Comparison of ENCODE assay signal across 10 mouse cellular contexts in the genomic region with DNA sequence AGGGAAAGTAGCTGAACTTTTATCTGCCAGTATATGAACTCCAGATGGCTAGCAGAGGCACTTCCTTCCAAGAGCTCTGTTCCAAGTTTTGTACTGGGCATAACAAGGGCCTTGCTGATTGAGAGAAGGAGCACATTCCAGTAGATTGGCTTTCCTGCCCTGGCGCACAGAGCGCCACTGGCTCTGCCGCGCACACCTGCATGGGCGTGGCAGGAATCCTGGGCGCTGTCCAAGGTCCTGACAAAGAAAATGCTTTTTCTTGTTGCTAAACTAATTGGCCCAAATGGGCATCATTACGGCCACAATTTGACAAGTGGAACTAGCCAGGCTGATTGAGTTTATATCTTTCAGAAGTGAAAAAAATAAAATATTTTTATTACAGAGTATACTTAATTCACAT.
DNase-seq lines count a peak whose midpoint lies in the region; ATAC-seq and TF ChIP-seq lines count a peak whose summit lies in the region.
"Had no signal": no experiment of that assay in that cellular context is flagged by ENCODE, and none has a peak within 500 bp of the region (broad histone marks: within the 10 kb centered on the region; RNA-seq: fewer than 3 reads in every experiment).

No protein-coding gene starts in this region.

- no peak overlapping the region for H3K4me3 ChIP-seq in kidney, adult 2 months (ENCODE audit: insufficient read depth, low read depth, low read length)
- no peak overlapping the region for H3K4me3 ChIP-seq in kidney, embryonic 15.5 days (replicated peaks)
- H3K4me3 ChIP-seq in MEL (ENCODE audit: control insufficient read depth in 1 of 2, insufficient read depth in 1 of 2, low read depth in 2 of 2, low read length in 2 of 2) = no peak overlapping the region
- H3K4me3 ChIP-seq: lung, embryonic 15.5 days had no signal

- no peak for TF ChIP-seq POLR2A in kidney, adult 2 months (IDR thresholded peaks at IDR 0.05; ENCODE audit: low read depth, low read length)
- TF ChIP-seq POLR2A in MEL (IDR thresholded peaks at IDR 0.05; ENCODE audit: control insufficient read depth in 1 of 2, insufficient read depth in 1 of 2, low read depth in 1 of 2, low read length in 2 of 2, poor library complexity in 1 of 2) = no peak

- 6% methylated on average over 7 of the region's 7 CpGs for WGBS in kidney, adult 2 months
- WGBS in kidney, embryonic 15.5 days = 7% methylated on average over 7 of the region's 7 CpGs

- no peak overlapping the region for H3K4me2 ChIP-seq in kidney, embryonic 15.5 days
- H3K4me2 ChIP-seq: lung, embryonic 15.5 days had no signal

- H3K4me1 ChIP-seq in kidney, adult 2 months (ENCODE audit: control insufficient read depth, insufficient read depth, low read length) = no peaks in the 10 kb centered on the region
- no peaks in the 10 kb centered on the region for H3K4me1 ChIP-seq in kidney, embryonic 15.5 days
- H3K4me1 ChIP-seq in MEL (ENCODE audit: control insufficient read depth in 1 of 2, insufficient read depth in 2 of 2, low read length in 2 of 2) = no peaks in the 10 kb centered on the region
- H3K4me1 ChIP-seq: lung, embryonic 15.5 days had no signal

- no peak for TF ChIP-seq CTCF in kidney, adult 2 months (conservative IDR thresholded peaks at IDR 0.05; ENCODE audit: insufficient read depth, insufficient read length, low read depth, low read length)
- TF ChIP-seq CTCF in MEL (IDR thresholded peaks at IDR 0.05 in 2 of 3, conservative IDR thresholded peaks at IDR 0.05 in 1 of 3; ENCODE audit: control insufficient read depth in 1 of 3, insufficient read depth in 1 of 3, low read depth in 2 of 3, low read length in 3 of 3, poor library complexity in 1 of 3, severe bottlenecking in 1 of 3) = no peak

- H3K36me3 ChIP-seq in kidney, adult 2 months (ENCODE audit: control insufficient read depth, insufficient read depth, low read length) = no peaks in the 10 kb centered on the region
- no peaks in the 10 kb centered on the region for H3K36me3 ChIP-seq in kidney, embryonic 15.5 days
- H3K36me3 ChIP-seq in MEL (ENCODE audit: control insufficient read depth in 1 of 2, insufficient read depth in 2 of 2, low read length in 2 of 2) = no peaks in the 10 kb centered on the region
- H3K36me3 ChIP-seq: lung, embryonic 15.5 days had no signal

- TF ChIP-seq EP300 in MEL (IDR thresholded peaks at IDR 0.05; ENCODE audit: low read depth in 1 of 2, low read length in 2 of 2) = no peak

- no peak overlapping the region for H3K27ac ChIP-seq in kidney, adult 2 months (ENCODE audit: insufficient read depth, low read depth, low read length)
- no peak overlapping the region for H3K27ac ChIP-seq in kidney, embryonic 15.5 days
- H3K27ac ChIP-seq in MEL (ENCODE audit: control insufficient read depth, low read depth, low read length) = no peak overlapping the region
- H3K27ac ChIP-seq: lung, embryonic 15.5 days had no signal

- no peaks in the 10 kb centered on the region for H3K9me3 ChIP-seq in kidney, embryonic 15.5 days (replicated peaks)
- no peaks in the 10 kb centered on the region for H3K9me3 ChIP-seq in MEL (replicated peaks; ENCODE audit: insufficient read depth, low read length)
- H3K9me3 ChIP-seq: lung, embryonic 15.5 days had no signal

- ATAC-seq in kidney, embryonic 15.5 days (replicated peaks; ENCODE audit: low FRiP score) = no peak

- no peak overlapping the region for H3K9ac ChIP-seq in kidney, embryonic 15.5 days
- H3K9ac ChIP-seq in MEL (ENCODE audit: control insufficient read depth, low read depth, low read length, poor library complexity, severe bottlenecking) = no peak overlapping the region
- H3K9ac ChIP-seq: lung, embryonic 15.5 days had no signal

- DNase-seq in kidney, adult 2 months = peak; percentile 25
- peak; percentile 25 for DNase-seq in MEL (ENCODE audit: low read depth, low spot score)
- DNase-seq in embryo, embryonic 11.5 days (ENCODE audit: low read depth, low spot score) = peak; percentile 31
- peak; percentile 32 for DNase-seq in lung, postnatal 14 days
- no peak for DNase-seq in cerebellum, adult 9-11 months
- no peak for DNase-seq in left cerebral cortex, adult 8-10 months (ENCODE audit: low spot score in 2 of 2)
- DNase-seq in spleen, postnatal 4 days (ENCODE audit: low spot score in 2 of 2) = no peak
- DNase-seq: heart, postnatal 36 days had no signal

- H3K27me3 ChIP-seq in kidney, adult 2 months (replicated peaks; ENCODE audit: control insufficient read depth, insufficient read depth, low read length) = no peaks in the 10 kb centered on the region
- H3K27me3 ChIP-seq in kidney, embryonic 15.5 days = no peaks in the 10 kb centered on the region; the same call in 1 of the 2 replicates
- H3K27me3 ChIP-seq in MEL (ENCODE audit: control insufficient read depth in 1 of 2, insufficient read depth in 2 of 2, low read length in 2 of 2) = no peaks in the 10 kb centered on the region
- H3K27me3 ChIP-seq: lung, embryonic 15.5 days had no signal

- no peak for TF ChIP-seq RAD21 in MEL (IDR thresholded peaks at IDR 0.05; ENCODE audit: low read depth, low read length)

- H3K79me2 ChIP-seq in MEL (ENCODE audit: control insufficient read depth, insufficient read depth, low read length, poor library complexity) = no peaks in the 10 kb centered on the region

TF ChIP-seq in MEL, 35 proteins besides CTCF, POLR2A, EP300 and RAD21:
- TF ChIP-seq TAL1 (IDR thresholded peaks at IDR 0.05; ENCODE audit: low read length) (no peak), KAT2A (conservative IDR thresholded peaks at IDR 0.05; ENCODE audit: low read depth, low read length) (no peak), ETS1 (IDR thresholded peaks at IDR 0.05; ENCODE audit: low read depth, low read length) (no peak), MYC (IDR thresholded peaks at IDR 0.05; ENCODE audit: low read depth, low read length) (no peak), CHD2 (IDR thresholded peaks at IDR 0.05; ENCODE audit: low read length) (no peak), NRF1 (IDR thresholded peaks at IDR 0.05; ENCODE audit: insufficient read depth, low read depth, low read length, poor library complexity, severe bottlenecking) (no peak), USF1 (IDR thresholded peaks at IDR 0.05; ENCODE audit: low read depth, low read length) (no peak), BHLHE40 (IDR thresholded peaks at IDR 0.05; ENCODE audit: borderline replicate concordance, low read depth, low read length) (no peak), MAX (IDR thresholded peaks at IDR 0.05; ENCODE audit: low read length) (no peak), GABPA (IDR thresholded peaks at IDR 0.05; ENCODE audit: low read depth, low read length) (no peak), MAZ (IDR thresholded peaks at IDR 0.05; ENCODE audit: low read depth, low read length) (no peak), MYB (IDR thresholded peaks at IDR 0.05; ENCODE audit: low read depth, low read length) (no peak), ZMIZ1 (IDR thresholded peaks at IDR 0.05; ENCODE audit: low read depth, low read length) (no peak), ZNF384 (IDR thresholded peaks at IDR 0.05; ENCODE audit: low read depth, low read length) (no peak)

Comparison
In these comparisons a context has a peak if more than half of its experiments do, and no peak if none do; other contexts are left out.
1. DNase-seq: peak in kidney, adult 2 months (single experiment), MEL (single experiment), embryo, embryonic 11.5 days (single experiment) and lung, postnatal 14 days (single experiment); none in cerebellum, adult 9-11 months (single experiment), left cerebral cortex, adult 8-10 months (0 of 2) and spleen, postnatal 4 days (0 of 2).